ENCODE assay signal across 1 mouse cellular context in genomic region chr11:102287485-102287884, GRCm38 (mm10).
TF ChIP-seq lines count a peak whose summit lies in the region.

No protein-coding gene starts in this region.

TF ChIP-seq in MEL, 35 proteins besides CTCF, POLR2A, EP300 and RAD21:
- no peak for TF ChIP-seq POLR2AphosphoS5 (IDR thresholded peaks at IDR 0.05; ENCODE audit: borderline replicate concordance, low read depth, low read length)
- TF ChIP-seq POLR2AphosphoS2 (IDR thresholded peaks at IDR 0.05; ENCODE audit: low read length): peak; percentile 10; the same call in 1 of the 2 replicates
